Mouse (Mus musculus): ENCODE results near the gene Isy1. TPM values are rescaled to one million over a fixed set of nuclear protein-coding genes. Genes with fewer than 3 reads are reported as not detected.

Isy1 gene
- total RNA-seq, 2 experiments from 2014 or later = 29.6 to 30.0 TPM

DNA sequence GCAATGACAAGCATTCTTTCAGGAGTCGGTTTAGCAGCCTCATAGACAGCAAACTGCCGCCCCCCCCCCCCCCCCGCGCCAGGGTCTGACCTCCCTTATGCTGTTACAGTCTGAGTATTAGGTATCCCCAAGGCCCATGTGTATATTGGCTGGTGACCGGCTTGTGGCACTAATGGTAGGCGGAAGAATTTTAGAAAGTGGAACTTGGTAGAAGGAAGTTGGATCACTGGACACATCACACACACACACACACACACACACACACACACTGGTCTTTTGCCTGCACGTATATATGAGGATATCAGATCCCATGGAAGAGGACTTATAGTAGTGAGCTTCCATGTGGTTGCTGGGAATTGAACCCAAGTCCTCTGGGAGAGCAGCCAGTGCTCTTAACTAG is 36.1 kb downstream of the Isy1 start:
- no peak for DNase-seq

DNA sequence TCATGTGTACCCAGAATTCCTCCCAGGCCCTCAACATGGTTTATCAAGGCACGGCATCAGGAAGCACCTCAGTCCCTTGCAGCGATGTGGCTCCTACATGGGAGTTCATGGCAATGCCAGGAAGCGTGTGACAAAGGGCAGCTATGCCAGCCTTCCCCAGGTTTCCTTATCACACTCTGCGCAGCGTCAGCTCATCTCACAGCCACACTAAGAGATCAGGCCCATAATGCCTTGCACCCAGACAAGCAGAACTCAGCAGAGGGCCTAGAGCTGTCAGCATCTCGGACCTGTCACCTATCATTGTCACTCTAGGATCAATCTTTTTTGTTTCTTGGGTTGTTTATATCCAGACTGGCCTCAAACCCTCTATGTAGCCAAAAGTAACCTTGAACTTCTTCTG is 39.0 kb downstream of the Isy1 start:
- DNase-seq = no peak

DNA sequence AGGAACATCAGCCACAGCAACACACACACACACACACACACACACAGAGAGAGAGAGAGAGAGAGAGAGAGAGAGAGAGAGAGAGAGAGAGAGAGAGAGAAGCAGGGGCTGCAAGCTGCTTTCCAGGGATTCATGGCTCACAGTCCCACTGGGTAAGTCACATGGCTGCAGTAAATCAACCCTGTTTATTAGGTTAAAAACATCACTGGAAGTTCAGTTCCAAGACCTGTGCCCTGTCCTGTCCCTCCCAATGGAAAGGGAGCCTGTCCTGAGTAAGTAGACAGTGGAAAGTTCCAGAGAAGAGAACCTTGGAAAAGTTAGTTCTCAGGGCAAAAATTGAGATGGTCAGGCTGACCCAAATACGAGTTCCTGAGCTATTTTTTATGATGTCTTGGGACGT is 41.3 kb downstream of the Isy1 start:
- DNase-seq = no peak

DNA sequence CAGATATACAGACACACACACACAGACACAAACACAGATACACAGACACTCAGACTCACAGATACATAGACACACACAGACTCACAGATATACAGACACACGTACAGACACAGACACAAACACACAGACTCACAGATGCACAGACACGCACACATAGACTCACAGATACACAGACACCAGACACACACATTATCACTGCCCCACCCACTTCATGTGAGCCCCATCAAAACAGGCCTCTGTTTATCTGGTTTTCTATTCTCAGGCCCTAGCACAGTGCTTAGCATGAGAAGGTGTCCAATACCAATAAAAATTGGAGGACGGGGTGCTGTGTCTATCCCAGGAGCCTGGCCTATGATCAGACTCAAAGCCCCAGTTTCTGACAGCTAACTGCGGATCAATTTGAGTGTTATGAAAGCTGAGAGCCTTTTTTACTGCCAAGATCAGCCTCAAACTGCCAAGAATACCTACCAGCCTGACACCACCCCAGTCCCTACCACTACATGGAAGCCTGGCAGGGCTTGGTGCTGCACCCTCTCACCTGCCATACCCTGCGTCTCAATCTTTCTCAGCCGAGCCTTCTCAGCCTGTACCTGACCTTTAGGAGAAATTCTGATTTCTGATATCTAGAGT is 42.2 kb downstream of the Isy1 start:
- DNase-seq = no peak

DNA sequence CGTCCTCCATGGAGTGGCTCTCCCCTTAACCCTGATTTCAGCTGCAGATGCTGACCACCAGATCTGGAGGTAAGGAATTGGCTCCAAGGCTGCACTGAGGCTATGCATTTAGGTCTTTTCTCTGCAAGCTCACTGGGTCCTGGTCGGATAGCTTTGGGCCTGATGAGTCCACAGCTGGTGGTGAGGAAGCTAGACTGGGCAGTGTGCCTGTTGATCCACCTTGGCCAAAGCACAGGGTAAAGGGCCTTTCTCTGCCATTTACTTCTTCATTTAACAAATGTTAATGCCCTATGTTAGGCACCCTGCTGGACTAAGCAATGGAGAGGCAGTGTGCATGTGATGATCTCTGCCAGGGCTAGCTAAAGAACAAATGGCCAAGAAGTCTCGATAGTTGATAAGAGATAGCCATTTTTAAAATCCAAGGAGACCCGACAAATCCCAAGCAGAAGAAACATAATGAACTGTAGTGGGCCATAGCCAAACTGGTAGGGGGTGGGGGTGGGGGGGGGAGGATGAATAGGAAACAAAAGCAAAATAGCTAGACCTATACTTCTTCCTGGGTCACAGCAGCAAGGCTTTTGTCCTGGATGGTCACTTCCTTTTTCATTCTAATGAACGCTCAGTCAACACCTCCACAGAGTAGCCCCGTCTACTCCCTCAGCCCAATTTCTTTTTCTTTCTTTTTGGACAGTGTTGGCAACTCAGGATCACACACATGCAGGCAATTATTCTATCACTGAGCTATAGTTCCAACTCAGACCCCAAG is 43.0 kb downstream of the Isy1 start:
- DNase-seq = no peak

DNA sequence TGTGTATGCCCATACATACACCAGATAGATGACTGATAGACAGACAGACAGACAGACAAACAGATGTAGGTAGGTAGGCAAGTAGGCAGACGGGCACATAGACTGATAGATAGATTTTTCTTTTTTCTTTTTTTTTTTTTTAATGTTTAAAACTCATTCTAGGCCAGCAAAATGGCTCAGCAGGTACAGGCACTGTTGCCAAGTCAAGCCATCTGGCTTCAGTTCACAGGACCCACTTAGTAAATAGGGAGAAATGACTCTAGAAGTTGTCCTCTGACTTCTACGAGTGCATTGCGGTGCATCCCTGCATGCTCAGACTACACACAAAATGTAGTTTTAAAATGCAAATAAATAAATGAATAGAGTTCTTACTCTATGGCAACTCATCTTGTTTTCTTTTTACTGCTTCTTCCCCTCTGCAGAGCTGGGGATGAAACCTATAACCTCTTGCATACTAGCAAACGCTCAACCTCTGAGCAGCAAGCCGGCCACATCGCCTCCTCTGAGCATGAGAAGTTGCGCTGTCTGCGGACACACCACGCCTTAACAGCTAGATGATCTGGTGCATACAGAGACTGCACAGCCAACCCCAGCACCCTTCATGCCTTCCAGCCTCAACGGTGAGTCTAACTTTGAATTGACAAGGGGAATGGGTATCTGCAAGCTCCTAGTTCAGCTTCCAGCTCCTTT is 44.6 kb downstream of the Isy1 start:
- no peak for DNase-seq

DNA sequence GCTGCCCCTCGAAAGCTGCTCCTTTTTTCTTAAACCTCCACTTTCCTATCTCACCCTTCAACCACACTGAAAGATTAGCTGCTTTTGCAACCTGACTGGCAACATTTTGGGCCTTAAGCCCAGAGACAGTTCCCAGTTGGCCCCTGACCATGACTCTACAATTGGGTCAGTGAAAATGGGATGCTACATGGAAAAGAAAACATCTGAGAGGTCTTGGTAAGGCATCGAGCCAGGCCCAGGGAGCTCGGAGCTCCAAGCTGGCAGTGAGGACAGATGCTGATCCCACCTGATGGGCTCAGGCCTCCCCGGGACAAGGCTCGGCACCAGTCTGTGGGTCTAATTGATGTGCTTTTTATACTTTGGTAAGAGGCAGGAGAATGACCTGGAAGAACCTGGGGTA is 46.8 kb downstream of the Isy1 start:
- no peak for DNase-seq

DNA sequence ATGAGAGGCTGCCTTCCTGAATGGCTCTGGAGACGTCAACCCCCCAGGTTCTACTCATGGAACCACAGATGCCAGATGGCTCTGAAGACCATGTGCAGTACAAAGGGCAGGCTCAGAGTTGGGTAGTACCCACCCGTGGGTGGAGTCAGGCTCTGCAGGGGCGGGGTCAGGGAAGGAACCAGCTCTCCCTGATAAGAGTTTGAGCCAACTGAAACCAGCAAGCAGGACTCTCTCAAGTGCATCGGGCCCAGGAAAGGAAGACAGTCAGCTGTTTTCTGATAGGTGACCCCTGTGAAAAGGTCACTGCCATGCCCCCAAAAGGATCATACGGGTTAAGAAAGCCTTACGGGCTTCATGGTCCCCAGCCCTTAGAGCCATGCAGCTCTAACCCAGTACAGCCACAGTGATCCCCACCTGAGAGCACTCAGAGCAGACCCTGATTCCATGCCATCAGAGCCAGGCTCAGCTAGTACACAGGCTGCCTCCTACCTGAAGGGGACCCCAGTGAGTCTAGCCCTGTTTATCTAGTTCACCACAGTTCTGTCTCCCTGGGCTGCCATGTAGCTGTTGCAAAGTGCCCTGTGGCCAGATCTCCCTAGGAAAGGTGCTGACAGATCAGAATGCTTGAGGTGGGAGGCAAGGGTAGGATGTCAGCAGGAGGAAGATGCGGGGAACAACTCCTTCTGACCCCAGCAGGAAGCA is 47.7 kb downstream of the Isy1 start:
- no peak for DNase-seq

DNA sequence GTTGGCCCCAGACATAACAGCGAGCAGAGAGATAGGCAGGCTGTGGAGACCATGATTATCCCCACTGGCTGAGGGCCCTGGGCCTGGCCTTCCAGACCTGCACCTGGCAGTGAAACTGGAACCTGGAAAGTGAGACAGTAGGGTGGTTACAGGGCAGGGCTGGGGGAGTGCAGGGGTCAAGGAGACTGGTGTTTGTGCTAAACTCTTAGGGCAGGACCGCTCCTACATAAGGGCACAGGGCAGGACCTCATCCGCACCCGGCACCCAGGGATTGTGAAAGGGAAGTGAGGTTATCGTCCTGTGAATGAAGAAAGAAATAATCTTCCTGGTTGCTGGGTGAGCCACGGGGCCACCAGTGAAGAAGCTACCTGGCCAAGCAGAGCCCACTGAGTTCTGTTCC is 48.8 kb downstream of the Isy1 start:
- no peak for DNase-seq

DNA sequence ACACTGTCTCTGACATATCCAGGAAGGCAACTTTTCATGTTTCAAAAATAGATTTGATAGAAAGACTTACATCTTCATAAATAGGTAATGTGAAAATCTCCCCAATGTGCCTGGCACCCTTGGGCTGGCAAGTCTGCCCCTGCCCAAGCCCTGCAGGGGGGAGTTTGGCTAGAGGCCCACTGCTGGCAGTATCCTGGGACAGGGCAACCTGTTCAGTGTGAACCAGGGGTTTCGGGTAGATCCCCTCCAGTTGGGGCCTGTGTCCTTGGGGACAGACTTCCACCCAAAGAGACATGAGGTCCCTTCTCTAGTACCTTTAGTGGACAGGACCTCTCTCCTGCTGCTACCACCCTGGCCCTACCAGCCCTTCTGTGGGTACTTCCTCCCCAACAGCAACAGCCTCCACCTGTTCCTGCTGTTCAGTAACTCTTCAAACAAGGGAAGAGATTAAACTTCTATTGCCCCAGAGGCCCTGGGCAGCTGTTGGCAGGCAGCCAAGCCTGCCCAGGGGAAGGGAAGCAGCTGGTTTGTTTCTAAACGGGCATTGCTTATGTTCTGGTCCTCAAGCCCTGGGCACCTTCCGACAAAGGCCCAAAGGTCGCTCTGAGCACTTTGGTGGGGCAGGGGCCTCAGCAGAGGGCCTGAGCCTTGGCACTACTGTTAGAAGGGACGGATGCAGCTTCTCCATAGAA is 49.6 kb downstream of the Isy1 start:
- no peak for DNase-seq

DNA sequence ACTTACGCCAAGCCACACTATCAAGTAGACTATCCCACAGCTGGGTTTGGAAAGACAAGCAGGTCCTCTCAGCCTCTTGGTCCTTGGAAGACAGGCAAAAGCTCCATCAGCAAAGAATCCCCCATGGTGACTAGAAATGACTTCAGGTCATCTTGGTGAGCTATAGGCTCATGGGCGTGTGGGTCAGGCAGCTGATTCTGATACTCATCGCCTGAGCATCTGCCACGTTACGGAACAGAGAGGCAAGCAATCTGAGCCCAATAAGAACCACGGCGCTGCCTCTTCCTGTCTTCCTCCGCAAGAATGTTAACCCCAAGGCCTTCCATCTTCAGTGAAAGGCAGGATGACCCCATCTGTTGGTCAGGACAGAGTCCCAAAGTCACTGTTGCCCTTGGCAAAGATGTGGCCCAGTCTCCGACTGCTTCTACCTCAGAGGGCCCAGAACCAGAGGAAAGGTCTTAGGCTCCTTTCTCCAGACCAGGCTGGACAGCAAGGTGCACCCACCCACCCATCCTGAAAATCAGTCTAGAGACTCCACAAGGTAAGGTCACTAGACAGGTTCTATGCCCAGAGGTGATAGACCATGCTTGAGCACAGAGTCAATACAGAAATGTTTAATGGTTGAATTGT is 50.2 kb downstream of the Isy1 start:
- no peak for DNase-seq

DNA sequence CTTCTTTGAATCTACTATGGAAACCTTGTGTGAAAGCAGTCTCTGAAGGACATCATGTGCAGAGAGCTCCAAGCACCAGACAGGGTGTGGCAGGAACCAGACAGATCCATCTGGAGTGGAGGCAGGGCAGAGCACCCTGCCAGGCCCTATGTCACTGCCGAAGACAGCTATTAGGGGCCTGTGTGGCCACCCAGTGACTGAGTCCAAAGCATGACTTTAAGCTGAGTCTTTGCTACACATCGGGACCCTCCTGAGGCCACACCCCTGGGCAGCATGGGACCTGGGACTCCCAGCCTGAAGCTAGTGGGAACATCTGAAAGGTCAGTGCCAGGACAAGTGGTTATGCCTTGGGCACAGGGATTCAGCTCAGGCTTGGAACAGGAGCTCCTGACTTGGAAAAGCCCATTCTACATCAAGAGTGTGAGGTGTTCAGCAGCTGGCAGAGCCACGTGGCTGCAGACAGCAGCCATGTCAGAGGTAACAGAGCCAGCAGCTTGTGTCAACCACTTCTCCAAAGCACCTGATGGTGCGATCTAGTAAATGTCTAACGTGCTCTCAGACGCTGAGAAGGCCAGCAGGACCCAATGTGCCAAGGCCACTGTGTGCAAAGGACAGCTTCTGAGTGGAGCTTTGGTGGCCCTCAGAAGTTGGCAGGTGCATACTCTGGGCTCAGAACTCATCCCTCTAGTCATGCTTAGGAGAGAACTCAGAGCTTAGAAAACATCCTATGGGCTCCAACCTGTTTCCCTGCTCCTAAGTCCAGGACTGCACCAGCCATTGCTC is 51.3 kb downstream of the Isy1 start:
- no peak for DNase-seq

DNA sequence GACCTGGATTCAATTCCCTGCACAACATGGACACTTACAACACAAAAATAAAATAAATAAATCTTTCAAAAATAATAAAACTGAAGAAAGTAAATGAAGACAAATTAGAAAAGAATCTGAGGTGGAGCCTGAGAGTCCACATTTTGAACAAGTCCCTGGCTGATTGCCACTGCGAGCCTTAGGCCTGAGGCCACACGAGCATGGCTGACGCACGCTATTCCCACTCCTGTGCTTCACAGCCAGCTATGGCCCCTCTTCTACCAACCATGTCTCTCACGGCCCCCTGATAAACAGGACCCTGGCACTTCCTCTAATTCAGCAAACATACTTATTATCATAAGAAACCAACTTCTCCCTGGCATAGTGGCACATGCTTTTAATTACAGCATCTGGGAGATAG is 52.0 kb downstream of the Isy1 start:
- DNase-seq = no peak

DNA sequence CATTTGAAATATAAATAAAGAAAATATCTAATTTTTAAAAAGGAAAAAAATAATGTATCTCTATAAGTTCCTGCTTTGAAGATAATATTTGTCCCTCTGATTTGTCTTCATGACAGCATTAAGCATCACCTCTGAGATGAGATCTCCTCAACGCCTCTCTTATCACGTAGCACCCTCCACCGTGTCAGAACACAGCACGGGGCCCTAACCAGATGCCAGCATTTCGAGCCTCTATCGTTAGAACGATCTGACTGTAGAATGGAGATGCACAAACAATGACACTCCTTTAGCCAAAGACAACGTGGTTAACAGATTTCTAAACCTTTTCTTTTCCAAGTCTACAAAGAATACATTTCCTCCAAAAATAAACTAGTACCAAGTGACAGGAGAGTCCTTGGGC is 54.6 kb downstream of the Isy1 start:
- DNase-seq = no peak

DNA sequence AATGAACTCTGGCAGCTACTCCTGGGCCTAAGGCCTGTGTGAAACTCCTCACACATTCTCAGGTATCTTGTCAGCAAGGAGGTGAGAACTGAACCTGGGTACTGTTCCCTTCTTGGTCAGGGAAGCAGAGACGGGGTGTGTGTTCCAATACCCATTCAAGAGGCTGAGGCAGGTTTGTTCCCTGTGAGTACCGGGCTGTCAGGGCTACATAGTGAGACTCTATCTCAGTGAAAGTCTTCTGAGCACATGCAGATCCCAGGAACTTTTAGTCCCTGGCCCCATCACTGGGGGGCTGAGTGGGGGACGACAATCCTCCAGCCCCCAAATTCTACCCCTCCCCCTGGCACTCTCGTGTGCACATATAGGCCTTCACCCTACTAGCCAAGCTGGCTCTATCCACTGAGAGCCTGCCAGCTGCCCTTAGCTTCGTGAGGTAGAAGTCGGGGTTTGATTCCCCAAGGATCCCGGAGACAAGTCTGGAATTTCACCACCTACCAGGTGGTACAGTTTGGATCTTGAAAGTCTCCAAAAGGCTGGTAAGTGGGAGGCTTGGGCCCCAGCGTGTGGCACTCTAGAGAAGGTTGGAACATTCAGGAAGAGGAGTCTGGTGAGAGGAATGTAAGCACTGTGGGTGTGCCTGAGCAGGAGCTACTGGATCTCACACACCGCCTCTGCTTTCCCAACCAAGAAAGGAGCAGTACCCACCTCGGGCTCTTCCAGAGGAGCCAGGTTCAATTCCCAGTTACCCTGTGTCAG is 57.9 kb downstream of the Isy1 start:
- DNase-seq = no peak

DNA sequence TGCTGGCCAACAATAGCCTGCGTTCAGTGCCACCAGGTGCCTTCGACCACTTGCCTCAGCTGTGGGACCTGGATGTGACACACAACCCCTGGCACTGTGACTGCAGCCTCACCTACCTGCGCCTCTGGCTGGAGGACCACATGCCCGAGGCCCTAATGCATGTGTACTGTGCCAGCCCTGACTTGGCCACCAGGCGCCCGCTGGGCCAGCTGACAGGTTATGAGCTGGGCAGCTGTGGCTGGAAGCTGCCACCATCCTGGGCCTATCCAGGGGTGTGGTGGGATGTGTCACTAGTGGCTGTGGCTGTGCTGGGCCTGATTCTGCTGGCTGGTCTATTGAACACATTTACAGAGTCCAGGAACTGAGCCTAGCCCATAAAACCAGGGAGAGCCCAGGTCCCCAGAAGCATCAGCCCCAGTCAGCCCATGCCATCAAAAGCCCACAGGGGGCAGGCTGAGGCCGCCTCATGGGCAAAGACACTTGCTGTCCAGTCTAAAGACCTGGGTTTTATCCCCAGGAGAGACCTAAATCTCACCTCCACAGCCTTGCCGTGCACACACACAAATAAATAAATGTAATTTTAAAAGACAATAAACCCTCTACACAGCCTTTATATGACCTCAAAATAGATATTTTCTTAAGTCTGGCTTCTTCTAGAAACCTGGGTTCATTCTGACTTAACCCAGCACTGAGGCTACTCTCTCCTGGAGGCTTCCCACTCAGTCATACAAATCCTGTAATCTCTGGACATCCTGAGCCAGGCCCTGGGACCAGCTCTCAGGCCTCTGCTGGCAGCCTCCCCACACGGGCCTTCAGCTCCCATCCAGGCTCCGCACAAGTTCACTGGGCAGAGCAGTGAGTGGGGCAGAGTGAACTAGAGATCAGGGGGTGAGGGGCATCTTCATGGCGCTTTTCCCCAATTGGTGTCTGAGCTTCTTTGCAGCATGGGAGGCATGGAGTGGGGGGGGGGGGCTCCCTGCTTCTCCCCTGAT is 59.1 kb downstream of the Isy1 start:
- no peak for DNase-seq

DNA sequence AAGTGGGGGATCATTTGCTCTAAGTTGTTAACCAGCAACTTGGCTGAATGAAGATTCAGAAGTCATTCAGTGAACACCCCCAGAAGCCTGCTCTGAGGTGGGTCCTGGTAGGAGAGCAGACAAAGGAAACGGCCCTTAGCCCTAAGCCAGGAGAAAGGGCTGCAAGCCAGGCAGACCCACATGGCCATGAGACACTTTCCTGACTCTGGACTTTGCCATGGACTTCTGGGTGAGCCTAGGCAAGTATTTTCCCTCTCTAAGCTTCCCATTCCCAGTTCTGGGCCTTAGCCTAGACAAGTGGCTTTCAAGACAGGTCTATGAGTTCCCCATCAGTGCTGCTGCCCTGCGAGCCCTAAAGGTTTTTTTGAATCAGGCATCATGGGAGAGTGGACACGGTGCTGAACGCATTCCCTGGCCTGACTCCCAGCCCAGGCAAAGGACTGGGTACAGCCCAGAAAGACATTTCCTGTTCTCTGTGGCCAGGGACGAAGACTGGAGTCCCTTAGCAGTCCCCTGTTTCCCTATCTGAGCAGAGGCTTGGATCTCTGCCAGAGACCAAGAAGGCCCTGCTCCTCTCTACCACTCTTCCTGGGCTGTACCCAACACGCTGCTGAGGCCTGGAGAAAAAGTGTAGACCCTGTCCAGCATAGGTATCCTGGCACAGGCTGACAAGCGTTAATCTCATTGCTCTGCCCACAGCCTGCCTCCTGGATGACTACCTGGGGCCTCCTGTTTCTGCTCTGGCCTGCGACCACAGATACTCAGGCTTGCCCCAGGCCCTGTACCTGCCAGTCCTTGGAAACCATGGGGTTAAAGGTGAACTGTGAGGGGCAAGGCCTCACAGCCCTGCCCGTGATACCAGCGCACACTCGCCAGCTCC is 60.1 kb downstream of the Isy1 start:
- DNase-seq = no peak

DNA sequence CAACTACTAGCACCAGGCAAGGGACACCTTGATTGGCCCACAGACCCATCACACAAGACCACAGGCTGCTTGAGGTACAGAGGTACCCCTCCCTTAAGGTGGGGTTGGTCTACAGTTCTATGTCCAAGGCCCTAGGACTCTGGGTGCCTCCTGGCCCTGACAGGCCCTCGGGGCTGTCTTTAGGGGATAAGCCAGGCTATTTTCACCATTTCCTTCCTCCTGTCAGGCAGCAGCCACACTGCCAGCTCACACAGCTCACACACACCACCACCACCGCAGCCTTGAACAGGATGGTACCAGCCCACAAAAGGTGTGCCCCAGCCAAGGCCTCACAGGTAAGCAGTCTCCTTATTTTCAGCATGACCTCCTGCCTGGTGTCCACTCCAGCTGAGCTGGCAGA is 60.8 kb downstream of the Isy1 start, which contains the start of gene Gp9:
TSS of gene Gp9 (plus strand) at position 231 of the 400 bp plus-strand sequence.
- DNase-seq = no peak
